1 mouse cellular context compared by ENCODE assay signal in genomic region chr11:83533192-83533591, GRCm38 (mm10).
A peak's percentile ranks its signal among the peaks of the same experiment; 100 is the strongest.
TF ChIP-seq lines count a peak whose summit lies in the region.

No protein-coding gene starts in this region.

TF ChIP-seq in CH12.LX, 34 proteins besides CTCF, POLR2A, EP300 and RAD21 (continued from another document):
- no peak for TF ChIP-seq SMC3 (IDR thresholded peaks at IDR 0.05; ENCODE audit: low read depth, low read length)
- no peak for TF ChIP-seq MYC (IDR thresholded peaks at IDR 0.05; ENCODE audit: low read depth, low read length)
- TF ChIP-seq USF1 (IDR thresholded peaks at IDR 0.05; ENCODE audit: low read depth, low read length), result no peak
- no peak for TF ChIP-seq CHD2 (IDR thresholded peaks at IDR 0.05; ENCODE audit: low read length)
- peak; percentile 49; the same call in 1 of the 2 replicates for TF ChIP-seq BHLHE40 (IDR thresholded peaks at IDR 0.05; ENCODE audit: low read depth, low read length)
- TF ChIP-seq NELFE (IDR thresholded peaks at IDR 0.05; ENCODE audit: low read depth, low read length), result no peak
- TF ChIP-seq MEF2A (IDR thresholded peaks at IDR 0.05; ENCODE audit: borderline replicate concordance, low read depth, low read length), result peak; percentile 55; the same call in 1 of the 2 replicates
- TF ChIP-seq MAFK (IDR thresholded peaks at IDR 0.05; ENCODE audit: insufficient replicate concordance, low read length), result no peak
- TF ChIP-seq SIN3A (IDR thresholded peaks at IDR 0.05; ENCODE audit: low read length), result no peak
- TF ChIP-seq POLR2AphosphoS2 (IDR thresholded peaks at IDR 0.05; ENCODE audit: low read depth, low read length), result no peak
- no peak for TF ChIP-seq E2F4 (IDR thresholded peaks at IDR 0.05; ENCODE audit: insufficient replicate concordance, low read depth, low read length)
- no peak for TF ChIP-seq MAZ (IDR thresholded peaks at IDR 0.05; ENCODE audit: low read depth, low read length)
- TF ChIP-seq JUND (conservative IDR thresholded peaks at IDR 0.05; ENCODE audit: low read depth, low read length), result peak; percentile 91
- TF ChIP-seq IRF4 (IDR thresholded peaks at IDR 0.05; ENCODE audit: low read depth, low read length), result peak; percentile 98
- no peak for TF ChIP-seq MXI1 (IDR thresholded peaks at IDR 0.05; ENCODE audit: low read depth, low read length)
- TF ChIP-seq ZMIZ1 (IDR thresholded peaks at IDR 0.05; ENCODE audit: low read depth, low read length), result no peak
- peak; percentile 83 for TF ChIP-seq JUN (IDR thresholded peaks at IDR 0.05; ENCODE audit: insufficient read depth, low read depth, low read length)
- TF ChIP-seq TBP (conservative IDR thresholded peaks at IDR 0.05; ENCODE audit: low read depth, low read length), result peak; percentile 47; the same call in 1 of the 2 replicates
- TF ChIP-seq PAX5 (IDR thresholded peaks at IDR 0.05; ENCODE audit: low read length), result no peak
- no peak for TF ChIP-seq MAX (IDR thresholded peaks at IDR 0.05; ENCODE audit: low read length)
- no peak for TF ChIP-seq UBTF (IDR thresholded peaks at IDR 0.05; ENCODE audit: low read depth, low read length)
- no peak for TF ChIP-seq HCFC1 (IDR thresholded peaks at IDR 0.05; ENCODE audit: low read depth, low read length)
- no peak for TF ChIP-seq GABPA (IDR thresholded peaks at IDR 0.05; ENCODE audit: insufficient replicate concordance, low read depth, low read length)
- no peak for TF ChIP-seq USF2 (conservative IDR thresholded peaks at IDR 0.05; ENCODE audit: low read depth, low read length)
- TF ChIP-seq ZC3H11A (IDR thresholded peaks at IDR 0.05; ENCODE audit: low read depth, low read length), result no peak
- TF ChIP-seq TCF12 (IDR thresholded peaks at IDR 0.05; ENCODE audit: low read depth, low read length), result no peak; the same call in 1 of the 2 replicates
- no peak for TF ChIP-seq RCOR1 (conservative IDR thresholded peaks at IDR 0.05; ENCODE audit: low read depth, low read length)
